Mouse (Mus musculus): ENCODE measurements around the gene Gm3415.

DNA sequence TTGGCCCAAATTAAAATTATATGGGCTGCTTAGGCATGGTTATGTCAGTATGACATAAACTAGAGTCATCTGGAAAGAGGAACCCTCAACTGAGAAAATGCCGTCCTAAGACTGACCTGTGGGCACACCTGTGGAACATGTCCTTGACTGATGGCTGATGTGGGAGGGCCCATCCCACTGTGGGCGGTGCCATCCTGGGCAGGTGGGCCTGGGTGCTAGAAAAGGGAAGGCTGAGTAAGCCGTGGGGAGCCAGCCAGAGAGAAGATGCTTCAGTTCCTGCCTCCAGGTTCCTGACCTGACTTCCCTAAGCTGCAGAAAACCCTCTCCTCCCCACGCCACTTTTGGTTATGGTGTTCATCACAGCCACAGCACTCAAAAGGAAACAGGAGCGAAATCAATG lies 50.3 kb downstream of the Gm3415 start:
- TF ChIP-seq POLR2A (IDR thresholded peaks at IDR 0.05; ENCODE audit: insufficient read length, low read depth) (no peak), POLR2AphosphoS2 (IDR thresholded peaks at IDR 0.05; ENCODE audit: insufficient read length, low read depth) (no peak), MAX (IDR thresholded peaks at IDR 0.05; ENCODE audit: low read depth) (no peak), USF1 (IDR thresholded peaks at IDR 0.05; ENCODE audit: low read depth) (no peak), E2F4 (IDR thresholded peaks at IDR 0.05; ENCODE audit: insufficient read depth) (no peak), TCF3 (IDR thresholded peaks at IDR 0.05; ENCODE audit: insufficient read length, low read depth) (no peak), CEBPB (IDR thresholded peaks at IDR 0.05; ENCODE audit: insufficient read depth, poor library complexity, severe bottlenecking) (no peak), TCF12 (IDR thresholded peaks at IDR 0.05; ENCODE audit: insufficient read depth, poor library complexity, severe bottlenecking) (no peak), MYOD1 (IDR thresholded peaks at IDR 0.05; ENCODE audit: control insufficient read depth in 1 of 3, insufficient read length in 2 of 3, low read depth in 2 of 3) (no peak)

Measured in myocyte (in vitro differentiated cells).